Mouse (Mus musculus): ENCODE data around the gene Msantd1.

GRCm38 (mm10) chr5:34885250-34885649 lies 22.6 kb upstream of the Msantd1 start:
- TF ChIP-seq ZC3H11A (IDR thresholded peaks at IDR 0.05; ENCODE audit: borderline replicate concordance, low read depth, low read length) (no peak), MAFK (IDR thresholded peaks at IDR 0.05; ENCODE audit: insufficient read depth, low read depth, low read length) (no peak), ZNF384 (IDR thresholded peaks at IDR 0.05; ENCODE audit: low read depth, low read length) (no peak), HCFC1 (IDR thresholded peaks at IDR 0.05; ENCODE audit: borderline replicate concordance, insufficient read depth, low read length) (no peak), CHD2 (IDR thresholded peaks at IDR 0.05; ENCODE audit: low read depth, low read length) (no peak)
